Mouse (Mus musculus) hematopoietic stem cell, adult 5-6 weeks (primary cell): ENCODE data around the gene Ung. TPM values are rescaled to one million over a fixed set of nuclear protein-coding genes. Genes with fewer than 3 reads are reported as not detected.

Experiments used
- ATAC-seq, 2 experiments: fragments of 125-278 bp in 1 of 2; replicated peaks in 1 of 2; 2 replicates each; pipeline ENCODE4 v1.8.0; 2016 to 2017; ENCODE audit warnings: inconsistent platforms in 2 of 2, mild to moderate bottlenecking in 2 of 2, moderate number of reproducible peaks in 2 of 2, low read depth in 1 of 2, moderate TSS enrichment in 1 of 2; ENCODE audit not compliant: low FRiP score in 2 of 2, poor library complexity in 2 of 2, severe bottlenecking in 2 of 2, insufficient read depth in 1 of 2, low TSS enrichment in 1 of 2
- total RNA-seq: library from RNA; stranded (forward); fragments of 172-1452, 232-1000 nt; gene quantifications from 2 replicates; pipeline ENCODE4 v1.2.3, GENCODE M21; 2017

The Ung gene
- total RNA-seq, 1 experiment from 2014 or later, result 24.6 TPM

DNA sequence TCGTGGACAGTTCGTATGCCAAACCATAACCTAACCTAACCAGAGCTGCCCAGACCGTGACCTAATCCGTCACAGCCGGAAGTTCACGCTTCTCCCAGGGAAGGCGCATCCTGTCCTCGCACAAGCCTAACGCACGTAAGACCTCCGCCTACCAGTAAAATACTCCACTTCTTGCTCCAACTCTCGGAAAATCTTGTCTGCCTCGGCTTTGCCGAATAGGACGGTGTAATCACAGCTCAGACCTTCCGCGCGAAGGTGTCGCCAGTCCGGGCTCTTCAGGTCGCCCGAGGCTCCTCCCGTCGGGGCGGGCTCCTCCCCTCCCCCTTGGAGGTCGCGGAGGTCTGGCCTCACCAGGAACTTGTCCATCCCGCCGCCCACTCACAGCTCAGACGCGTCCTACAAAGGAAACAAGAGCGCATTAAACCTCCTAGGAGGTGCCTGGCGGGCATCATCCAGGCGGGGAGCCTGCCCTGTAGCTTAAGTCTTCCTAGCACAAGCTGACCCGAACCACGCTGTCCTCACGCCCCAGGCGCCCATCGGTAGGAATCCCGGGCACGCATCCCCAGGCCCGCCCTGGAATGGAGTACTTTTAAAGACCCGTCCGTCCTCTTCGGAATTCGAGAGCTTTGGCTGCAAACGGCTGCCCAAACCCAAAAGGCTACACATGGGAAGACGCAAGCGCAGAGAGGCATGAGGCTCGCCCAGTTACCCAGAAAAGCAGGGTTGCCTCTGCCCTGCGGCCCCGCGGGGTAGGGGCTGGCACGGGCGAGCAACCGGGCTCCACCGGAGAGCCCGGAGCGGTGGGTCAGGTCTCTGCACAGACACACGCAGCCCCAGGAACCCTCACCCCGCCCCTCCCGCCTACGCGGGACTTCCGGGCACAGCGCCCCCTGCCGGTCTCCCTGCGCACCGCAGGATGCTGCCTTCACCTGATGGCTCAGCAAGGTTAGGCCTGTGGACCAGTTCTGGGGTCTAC, 2.5 kb upstream of the Ung start, which contains the start of gene Alkbh2:
Alkbh2 (minus strand) TSS at position 845 of the 976 bp plus-strand sequence.
- peak; percentile 54 to 63 for ATAC-seq

DNA sequence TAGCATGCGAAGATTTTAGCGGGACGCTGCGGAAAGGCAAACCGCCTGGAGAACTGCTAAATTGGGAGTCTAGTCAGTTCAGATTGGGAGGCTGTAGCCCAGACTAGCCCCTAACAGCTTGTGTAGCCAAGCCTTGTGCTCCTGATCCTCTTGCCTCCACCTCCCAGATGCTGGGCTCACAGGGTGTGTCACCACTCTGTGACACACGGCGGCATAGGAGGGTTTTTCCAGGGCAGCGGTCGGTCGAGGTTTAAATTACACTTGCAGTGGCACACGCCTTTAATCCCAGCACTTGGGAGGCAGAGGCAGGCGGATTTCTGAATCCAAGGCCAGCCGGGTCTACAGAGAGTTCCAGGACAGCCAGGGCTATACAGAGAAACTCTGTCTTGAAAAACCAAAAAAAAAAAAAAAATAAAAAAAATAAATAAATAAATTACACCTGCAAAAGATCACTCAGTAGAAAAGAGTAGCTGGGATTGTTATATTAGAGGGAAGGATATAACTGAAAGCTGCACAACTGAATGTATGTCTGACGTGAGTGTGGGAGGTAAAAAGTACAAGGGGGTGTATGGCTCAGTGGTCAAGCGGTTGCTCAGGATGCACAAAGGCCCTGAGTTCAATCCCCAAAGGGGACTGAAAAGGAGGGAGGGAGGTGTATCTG, 506 bp upstream of the Ung start:
- no peak for ATAC-seq

DNA sequence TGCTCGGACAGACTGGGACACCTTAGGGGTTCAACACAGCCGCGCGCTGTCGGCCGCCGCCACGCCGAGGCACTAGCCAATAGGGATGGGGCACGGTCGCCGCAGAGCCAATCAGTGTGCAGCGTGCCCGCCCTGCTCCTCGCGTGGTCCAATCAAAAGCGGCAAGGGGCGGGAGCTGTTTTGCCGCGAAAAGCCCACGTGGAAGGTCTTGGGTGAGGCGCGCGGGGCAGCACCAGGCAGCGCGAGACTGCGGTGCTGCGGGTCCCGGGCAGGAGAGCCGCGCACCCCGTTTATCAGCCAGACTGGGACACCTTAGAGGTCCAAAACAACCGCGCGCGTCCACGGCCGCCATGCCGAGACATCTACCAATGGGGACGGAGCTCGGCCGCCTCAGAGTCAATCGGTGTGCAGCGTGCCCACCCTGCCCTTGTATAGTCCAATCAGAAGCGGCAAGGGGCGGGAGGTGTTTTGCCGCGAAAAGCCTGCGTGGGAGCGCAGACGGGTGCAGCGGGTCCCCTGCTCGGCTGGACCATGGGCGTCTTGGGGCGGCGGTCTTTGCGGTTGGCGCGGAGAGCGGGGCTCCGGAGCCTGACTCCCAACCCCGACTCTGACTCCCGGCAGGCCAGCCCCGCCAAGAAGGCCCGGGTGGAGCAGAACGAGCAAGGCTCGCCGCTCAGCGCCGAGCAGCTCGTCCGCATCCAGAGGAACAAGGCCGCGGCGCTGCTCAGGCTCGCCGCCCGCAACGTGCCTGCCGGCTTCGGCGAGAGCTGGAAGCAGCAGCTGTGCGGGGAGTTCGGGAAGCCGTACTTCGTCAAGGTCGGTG, 723 bp downstream of the Ung start:
- ATAC-seq, result peak; percentile 80 to 86

DNA sequence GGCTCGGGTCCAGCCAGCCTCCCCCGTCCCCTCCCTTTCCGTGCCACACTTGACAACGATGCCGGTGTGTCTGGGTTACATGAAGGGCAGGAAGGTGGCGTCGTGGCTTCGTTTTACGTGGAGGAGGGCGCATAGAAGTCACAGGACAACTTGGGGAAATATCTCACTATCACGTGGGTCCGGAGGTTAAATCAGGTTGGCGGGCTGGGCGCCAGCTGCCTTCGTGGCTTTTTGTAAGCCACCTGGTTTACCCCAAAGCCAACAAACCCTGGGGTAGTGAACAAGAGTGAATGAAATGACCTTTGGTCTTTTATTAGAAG, 1.3 kb downstream of the Ung start:
- peak in 1 of 2 experiments; percentile 11; a peak in 1 of 4 replicates for ATAC-seq

DNA sequence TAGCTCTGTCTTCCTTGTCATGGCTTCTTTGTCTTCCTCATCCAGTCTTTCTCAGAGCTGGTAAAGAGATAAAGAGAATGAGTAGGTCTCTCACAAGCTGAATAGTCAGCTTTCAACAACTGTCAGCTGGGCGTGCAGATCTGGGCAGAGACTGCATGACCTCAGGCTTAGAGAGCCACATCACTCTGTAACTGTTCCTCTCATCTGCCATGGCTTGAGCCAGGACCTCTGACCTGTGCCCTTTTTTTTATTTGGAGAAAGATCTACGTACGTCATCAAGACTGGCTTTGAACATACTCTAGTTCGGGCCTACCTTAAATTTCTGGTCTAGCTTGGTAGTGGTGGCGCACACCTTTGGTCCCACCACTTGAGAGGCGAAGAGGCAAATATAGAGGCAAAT, 2.7 kb downstream of the Ung start:
- no peak for ATAC-seq

DNA sequence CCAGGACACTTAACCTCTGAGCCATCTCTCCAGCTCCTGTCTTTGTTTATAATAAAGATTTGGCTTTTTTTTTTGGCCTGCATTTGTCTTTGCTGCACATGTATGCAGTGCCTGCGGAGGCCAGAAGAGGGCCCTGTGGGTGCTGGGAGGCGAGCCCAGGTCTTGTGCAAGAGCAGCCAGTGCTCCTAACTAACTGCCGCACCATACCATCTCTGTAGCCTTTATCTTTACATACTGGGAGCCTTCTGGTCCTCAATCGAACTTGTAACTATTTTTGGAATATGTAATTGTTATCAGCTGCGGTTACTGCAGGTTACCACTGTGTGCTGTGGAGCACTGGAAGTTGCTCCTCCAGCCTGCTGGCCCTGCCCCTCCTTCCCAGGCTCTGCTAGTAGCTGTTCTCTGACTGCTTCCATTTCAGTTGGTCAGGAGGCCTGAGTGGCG, 3.9 kb downstream of the Ung start:
- ATAC-seq, result no peak; a peak in 1 of 4 replicates

DNA sequence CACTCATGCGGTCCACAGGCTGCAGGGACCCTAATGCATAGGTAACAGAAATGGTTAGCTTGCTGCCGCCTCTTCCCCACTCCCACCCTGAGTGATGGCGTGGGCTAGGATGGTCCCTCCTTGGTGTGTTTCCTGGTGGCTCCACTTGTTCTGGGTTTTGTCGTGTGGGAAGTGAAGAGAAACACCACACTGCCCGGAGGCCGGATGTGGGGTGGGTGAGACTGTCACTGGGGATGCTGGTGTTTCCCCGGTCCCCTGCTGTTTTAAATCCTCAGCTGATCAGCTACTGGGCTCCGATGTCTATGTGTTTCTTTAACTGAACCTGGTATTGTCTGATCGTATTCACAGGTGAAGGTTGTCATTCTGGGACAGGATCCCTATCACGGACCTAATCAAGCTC, 5.3 kb downstream of the Ung start:
- ATAC-seq, result no peak

DNA sequence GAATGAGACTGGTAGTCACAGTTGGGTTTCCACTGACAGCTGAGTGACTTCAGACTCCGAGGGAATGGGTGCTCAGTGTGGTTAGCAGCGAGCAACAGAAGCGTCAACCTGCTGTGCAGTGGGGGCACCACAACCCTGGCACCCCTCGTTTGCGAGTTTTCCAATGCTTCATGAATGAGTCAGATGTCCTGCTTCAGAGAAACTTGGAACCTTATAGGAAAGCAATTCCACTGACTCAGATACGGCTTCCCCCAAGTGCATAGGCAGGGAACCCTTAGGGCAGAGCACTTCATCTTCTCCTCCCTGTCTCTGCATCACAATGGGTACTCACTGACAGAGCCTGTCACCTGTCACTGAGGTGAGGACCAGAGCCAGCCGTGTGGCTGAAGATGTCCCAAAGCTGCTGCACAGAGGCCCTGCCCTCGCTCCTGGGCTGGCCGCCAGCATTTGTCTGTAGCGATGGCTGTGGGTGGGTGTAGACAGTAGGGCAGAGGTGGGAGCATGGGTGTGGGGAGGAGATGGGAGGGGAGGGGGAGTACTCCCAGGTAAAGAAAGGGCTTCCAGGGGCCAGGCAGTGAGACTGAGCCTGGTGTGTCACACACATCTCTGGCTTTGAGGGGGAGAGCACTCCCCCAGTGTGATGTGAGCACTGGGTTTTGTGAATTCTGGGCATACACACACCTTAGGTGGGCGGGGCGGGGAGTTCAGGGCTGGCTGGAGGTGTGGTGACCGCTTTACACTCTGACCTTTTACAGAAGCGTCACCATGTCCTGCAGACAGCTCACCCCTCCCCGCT, 7.5 kb downstream of the Ung start:
- ATAC-seq, result no peak

DNA sequence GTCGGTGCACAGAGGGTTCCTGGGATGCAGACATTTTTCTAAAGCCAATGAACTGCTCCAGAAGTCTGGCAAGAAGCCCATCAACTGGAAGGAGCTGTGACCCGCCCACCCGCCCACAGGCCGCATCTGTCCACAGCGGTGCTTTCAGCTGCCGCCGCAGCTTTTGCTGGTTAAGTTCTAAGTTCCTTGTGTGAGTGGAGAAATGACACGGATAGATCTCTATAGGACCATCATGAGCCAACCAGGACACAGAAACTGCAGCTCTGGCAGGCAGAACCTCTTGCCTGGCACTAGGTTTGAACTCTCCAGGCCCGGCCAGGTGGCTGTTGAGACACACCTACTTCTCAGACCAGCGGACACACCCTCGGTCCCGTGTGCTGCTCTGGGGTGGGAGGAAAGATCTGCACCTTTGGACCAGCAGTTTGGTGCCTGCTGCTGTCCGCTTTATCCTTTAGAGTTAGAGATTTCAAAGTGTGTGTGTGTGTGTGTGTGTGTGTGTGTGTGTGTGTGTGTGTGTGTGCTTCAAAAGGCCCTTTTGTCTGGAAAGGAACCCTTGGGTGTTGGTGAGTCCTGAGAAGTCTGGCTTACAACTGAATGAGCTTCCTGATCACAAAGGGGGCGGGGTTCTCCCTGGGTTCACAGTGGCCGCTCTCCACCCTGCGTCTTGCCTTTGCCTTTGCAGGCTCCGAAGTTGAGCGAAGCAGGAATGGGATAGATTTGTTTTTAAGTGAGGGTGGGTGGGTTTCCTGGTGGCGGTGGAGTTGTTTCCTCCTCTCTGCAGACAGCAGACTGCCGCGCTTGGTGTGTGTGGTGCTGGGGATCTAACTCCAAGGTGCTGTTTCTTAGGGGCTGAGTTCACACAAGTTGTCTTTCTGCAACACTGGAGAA, 8.3 kb downstream of the Ung start:
- ATAC-seq, result no peak

DNA sequence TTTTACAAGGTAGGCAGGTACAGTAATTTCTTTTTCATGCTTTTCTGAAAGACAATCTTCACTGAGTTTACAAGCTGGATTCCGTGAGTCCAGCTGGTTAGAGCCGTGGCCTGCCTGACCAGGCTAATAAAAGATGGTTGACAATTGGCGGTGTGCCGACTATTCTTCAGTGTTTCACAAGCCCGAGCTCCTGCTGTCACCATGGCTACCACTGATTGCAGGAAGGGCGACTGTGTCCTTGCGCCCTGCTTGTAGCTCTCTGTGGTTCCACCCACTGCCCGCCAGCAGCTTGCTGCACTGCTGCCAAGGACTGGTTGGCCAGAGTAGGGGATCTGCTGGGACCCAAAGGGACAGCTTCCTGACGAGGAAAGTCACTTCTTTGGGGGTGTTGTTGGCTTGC, 9.0 kb downstream of the Ung start:
- ATAC-seq, result no peak

DNA sequence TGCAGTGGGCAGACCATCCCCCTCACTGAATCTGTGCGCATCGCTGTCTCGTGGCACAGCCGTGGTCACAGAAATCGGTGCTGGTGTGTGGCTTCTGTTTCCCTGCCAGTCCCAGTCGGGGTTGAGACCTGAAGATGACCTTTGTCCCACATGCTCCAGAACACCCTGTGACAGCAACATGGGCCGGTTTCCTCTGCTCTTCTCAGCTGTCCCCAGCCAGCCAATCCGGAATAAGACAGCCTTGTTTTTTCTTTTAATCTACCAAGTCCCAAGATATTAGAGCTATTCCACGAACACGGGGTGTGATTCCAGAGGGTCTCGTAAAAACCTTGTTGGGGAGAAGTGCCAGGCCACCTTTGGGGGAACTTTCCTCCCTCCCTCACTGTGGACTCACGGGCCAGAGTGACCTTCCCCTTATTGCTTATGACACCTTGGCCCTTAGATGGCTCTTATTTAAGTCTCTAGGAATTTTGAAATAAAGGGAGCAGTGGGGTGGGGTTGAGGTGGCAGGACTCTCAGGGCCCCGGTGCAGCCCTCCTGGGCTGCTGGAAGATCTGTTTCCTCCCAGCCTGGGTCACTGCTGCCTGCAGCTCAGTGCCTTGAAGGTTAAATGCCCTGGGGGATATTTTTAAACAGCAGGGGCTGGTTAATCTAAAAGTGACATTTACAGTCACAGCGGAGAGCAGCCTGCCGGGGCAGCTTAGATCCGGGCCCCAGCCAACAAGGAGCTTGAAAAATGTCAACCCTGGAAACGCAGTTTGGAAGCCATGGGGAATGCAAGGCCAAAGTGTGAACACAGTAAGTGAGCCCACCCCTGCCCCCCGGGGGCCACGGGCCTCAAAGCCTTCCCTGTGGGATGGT, 16.1 kb downstream of the Ung start, which contains the start of gene Acacb:
Acacb (plus strand) TSS at position 508 of the 861 bp plus-strand sequence.
- no peak for ATAC-seq

DNA sequence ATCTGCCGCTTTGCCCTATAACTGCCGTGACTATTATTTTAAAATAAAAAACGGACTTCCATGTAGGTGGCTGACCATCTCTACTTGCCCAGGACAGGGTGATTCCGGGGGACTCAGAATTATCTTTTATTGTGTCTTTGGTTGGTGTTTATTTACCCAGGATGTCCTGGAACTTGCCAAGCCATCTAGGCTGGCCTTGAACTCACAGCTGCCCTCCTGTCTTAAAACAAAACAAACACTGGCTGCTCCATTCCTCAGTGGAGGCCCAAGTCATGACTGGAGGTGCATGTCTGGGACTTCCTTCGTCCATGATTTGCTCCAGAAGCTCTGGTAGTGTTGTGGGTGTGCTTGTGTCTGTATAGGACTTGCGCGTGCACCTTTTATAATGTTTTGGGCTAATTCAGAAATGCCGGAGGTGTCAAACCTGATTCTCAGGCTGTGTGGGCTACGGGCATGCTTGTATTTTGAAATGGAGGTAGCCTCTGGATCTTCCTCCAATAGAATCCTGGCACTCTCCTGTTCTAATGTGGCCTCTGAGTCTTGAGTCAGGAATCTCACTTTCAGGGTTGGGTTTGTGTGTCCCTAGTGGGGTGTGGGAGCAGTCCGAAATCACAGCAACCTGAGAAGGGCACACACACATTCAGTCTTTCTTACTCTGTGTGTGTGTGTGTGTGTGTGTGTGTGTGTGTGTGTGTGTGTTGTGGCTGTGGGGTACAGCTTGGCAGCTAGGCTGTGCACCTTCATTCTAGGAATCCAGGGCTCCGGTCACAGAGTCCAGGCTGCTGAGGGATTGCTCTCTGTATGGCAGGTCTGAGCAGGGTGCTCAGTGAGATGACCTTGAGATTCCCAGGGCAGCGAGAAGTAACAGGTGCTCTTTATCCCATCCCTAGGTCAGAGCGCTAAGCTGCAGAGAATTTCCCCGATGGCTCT, 17.1 kb downstream of the Ung start:
- no peak for ATAC-seq

DNA sequence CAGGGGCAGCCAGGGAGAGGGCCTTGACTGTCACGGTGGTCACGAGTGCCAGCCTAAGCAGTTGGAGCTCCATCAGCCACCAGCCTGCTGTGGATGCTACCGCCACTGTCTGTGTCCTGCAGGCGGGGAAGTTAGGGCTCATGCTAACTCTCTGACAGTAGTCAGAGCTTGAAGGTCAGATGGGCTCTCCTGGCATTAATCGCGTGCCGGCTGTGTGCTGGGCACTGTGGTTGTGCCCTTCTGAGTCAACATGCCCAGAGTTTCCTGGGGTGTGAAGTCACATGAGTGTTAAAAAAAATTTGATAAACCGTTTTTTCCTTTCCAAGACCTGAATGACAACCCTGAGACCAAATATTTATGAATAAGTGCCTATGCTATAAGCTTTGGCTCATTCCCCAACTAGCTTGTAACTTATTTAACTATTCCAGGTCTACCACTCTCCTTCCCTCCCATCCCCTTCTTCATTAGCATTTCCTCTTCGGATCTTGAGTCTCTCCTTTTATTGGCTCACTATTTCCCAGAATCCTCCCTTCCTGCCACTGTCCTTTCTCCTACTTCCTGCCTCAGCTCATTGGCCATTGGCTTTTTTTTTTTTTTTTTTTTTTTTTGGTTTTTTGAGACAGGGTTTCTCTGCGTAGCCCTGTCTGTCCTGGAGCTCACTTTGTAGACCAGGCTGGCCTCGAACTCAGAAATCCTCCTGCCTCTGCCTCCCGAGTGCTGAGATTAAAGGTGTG, 22.3 kb downstream of the Ung start:
- no peak for ATAC-seq

DNA sequence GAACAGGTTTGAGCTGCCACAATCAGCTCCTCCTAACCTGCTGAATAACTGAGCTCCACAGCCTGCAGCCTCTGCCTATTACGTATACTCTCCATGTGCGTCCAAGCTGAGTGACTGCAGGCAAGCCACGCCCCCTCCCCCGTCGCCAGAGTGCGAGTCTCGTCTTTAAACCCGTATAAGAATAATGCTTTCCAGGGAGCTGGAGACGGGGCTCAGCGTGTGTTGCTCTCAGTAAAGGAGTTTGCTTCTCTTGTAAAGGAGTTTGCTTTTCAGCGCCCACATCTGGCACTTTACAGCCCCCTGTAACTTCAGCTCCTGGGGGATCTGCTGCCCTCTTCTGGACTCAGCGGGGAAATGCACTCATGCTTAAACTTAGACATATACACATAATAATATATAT, 23.3 kb downstream of the Ung start:
- ATAC-seq, result no peak
